Mouse (Mus musculus) lung, postnatal 36 days (tissue): ENCODE data around the gene Npm3.
A peak's percentile ranks its signal among the peaks of the same experiment; 100 is the strongest.

Experiments
- DNase-seq: peaks from one replicate; pipeline ENCODE4 v3.0.0; 2022; ENCODE audit warnings: mixed read lengths

Npm3 gene

GRCm38 (mm10) chr19:45731658-45732057 lies 17.7 kb downstream of the Npm3 start:
- no peak for DNase-seq

DNA sequence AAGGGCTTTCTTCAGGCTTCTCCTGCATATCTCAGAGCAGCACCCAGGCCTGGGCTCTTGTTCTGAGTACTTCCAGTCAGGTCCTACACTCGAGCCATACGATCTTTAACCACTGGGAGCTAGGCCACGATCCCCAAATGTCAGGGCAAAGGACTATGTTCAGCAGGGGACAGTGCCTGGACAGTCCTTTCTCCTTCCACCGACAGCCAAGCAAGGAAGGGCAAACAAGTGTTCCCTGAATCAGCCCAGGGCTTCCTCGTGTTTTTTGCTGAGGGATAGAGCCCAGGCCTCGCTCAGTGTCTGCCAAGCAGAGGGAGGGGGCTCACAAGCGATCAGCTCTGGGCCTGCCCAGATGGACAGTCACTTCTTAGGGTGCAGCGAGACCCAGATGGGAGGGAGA lies 19.3 kb downstream of the Npm3 start:
- no peak for DNase-seq

GRCm38 (mm10) chr19:45727231-45727630 lies 22.2 kb downstream of the Npm3 start:
- no peak for DNase-seq

GRCm38 (mm10) chr19:45725677-45726277 lies 23.6 kb downstream of the Npm3 start:
- DNase-seq: no peak

DNA sequence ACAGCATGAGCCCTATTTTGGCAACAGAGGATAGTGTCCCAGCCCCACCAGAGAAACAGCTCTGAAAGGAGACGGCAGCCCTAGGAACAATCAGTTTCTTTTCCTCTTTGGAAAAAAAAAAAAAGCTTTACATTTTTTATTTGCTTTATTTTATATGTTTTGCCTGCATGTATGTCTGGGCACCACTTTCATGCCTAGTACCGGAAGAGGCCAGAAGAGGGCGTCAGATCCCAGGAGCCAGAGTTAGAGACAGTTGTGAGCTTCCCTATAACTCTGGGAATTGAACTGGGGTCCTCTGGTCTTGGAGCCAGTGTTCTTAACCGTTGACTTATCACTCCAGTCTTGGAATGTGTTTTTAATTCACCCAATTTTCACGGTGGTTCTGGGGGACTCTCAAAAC lies 27.2 kb downstream of the Npm3 start:
- DNase-seq: no peak

DNA sequence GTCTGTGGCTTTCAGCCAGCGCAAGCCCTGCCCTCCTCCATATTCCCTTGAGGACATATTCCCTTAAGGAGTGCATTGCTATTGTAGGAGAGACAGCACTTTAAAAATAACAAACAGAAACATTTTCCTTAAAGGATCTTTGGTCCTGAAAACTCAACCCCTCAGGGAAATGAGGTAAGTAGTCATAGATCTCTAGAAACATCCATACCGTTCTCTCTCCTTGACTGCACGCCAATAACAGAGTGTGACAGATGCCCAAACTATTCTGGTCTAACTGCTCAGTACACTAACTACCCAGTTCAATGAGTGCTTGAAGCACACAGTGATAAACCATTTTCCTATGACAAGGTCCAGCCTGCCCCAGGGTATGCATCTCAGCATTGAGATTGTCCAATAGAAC lies 31.1 kb downstream of the Npm3 start:
- DNase-seq: no peak

- peak; percentile 42 for DNase-seq
Observed at GRCm38 (mm10) chr19:45717493-45718220, 31.7 kb downstream of the Npm3 start.

DNA sequence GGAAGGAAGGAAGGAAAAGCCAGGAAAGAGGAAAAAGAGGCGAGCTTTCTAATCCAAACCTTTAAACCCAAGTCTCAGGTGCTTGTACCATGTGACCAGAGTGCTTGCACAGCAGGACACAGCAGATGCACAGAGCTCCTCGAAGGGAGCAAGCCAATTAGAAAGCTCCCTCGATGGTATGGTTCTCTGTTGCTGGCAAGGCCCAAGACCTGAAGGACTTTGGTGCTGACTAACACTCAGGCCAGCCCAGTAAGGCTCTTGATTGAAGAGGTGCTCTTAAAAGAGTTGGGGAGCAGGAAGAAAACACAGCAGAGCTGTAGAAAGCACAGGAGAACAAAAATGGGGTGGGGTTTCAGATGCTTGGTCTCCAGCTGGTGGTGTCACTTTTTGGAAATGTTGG lies 40.7 kb downstream of the Npm3 start:
- peak; percentile 61 for DNase-seq
